Comparison of ENCODE assay signal across 24 mouse cellular contexts in genomic region chr13:26536575-26536974, GRCm38 (mm10).
"Had no signal": no experiment of that assay in that cellular context is flagged by ENCODE, and none has a peak within 500 bp of the region (broad histone marks: within the 10 kb centered on the region; RNA-seq: fewer than 3 reads in every experiment).

No protein-coding gene starts in this region.

- H3K9ac ChIP-seq: kidney, embryonic 15.5 days; limb, embryonic 12.5 days; limb, embryonic 15.5 days; liver, embryonic 14.5 days; liver, postnatal 0 days; lung, embryonic 14.5 days; midbrain, embryonic 12.5 days; midbrain, embryonic 15.5 days; neural tube, embryonic 12.5 days; neural tube, embryonic 15.5 days had no signal

- H3K4me2 ChIP-seq: kidney, embryonic 15.5 days; limb, embryonic 12.5 days; limb, embryonic 15.5 days; liver, embryonic 11.5 days; lung, embryonic 14.5 days; midbrain, embryonic 12.5 days; midbrain, embryonic 15.5 days; neural tube, embryonic 12.5 days; neural tube, embryonic 15.5 days had no signal

- H3K9me3 ChIP-seq: kidney, embryonic 15.5 days; limb, embryonic 12.5 days; limb, embryonic 15.5 days; midbrain, embryonic 12.5 days; midbrain, embryonic 15.5 days; neural tube, embryonic 12.5 days; neural tube, embryonic 15.5 days had no signal

- ATAC-seq: liver, postnatal 0 days; lung, postnatal 0 days; midbrain, embryonic 15.5 days had no signal

- H3K27ac ChIP-seq: kidney, embryonic 15.5 days; left cerebral cortex, adult 2 months; limb, embryonic 12.5 days; limb, embryonic 15.5 days; liver, embryonic 14.5 days; macrophage; midbrain, embryonic 12.5 days; midbrain, embryonic 15.5 days; neural tube, embryonic 12.5 days; neural tube, embryonic 15.5 days; stomach, postnatal 0 days had no signal

- H3K36me3 ChIP-seq: kidney, embryonic 15.5 days; limb, embryonic 12.5 days; limb, embryonic 15.5 days; midbrain, embryonic 12.5 days; midbrain, embryonic 15.5 days; neural tube, embryonic 12.5 days; neural tube, embryonic 15.5 days had no signal

- H3K27me3 ChIP-seq: kidney, embryonic 15.5 days; limb, embryonic 12.5 days; limb, embryonic 15.5 days; midbrain, embryonic 12.5 days; midbrain, embryonic 15.5 days; neural tube, embryonic 12.5 days; neural tube, embryonic 15.5 days had no signal

- H3K4me3 ChIP-seq: kidney, embryonic 15.5 days; left cerebral cortex, adult 2 months; limb, embryonic 12.5 days; limb, embryonic 15.5 days; midbrain, embryonic 12.5 days; midbrain, embryonic 15.5 days; neural tube, embryonic 12.5 days; neural tube, embryonic 15.5 days had no signal

- DNase-seq: kidney, postnatal 10 days; kidney, postnatal 36 days; layer of hippocampus, postnatal 36 days; liver, postnatal 0 days; lung, embryonic 14.5 days; right cerebral cortex, adult 18-20 months; right cerebral cortex, postnatal 14 days; right cerebral cortex, postnatal 4 days; thymus, adult 2 months; thymus, postnatal 14 days; thymus, postnatal 4 days had no signal

- H3K4me1 ChIP-seq: limb, embryonic 15.5 days; midbrain, embryonic 12.5 days; midbrain, embryonic 15.5 days; neural tube, embryonic 12.5 days; neural tube, embryonic 15.5 days had no signal
